In genomic region chr5:15933017-15933416, GRCm38 (mm10) we compare ENCODE assay signal across 10 mouse cellular contexts. TPM values are rescaled to one million over a fixed set of nuclear protein-coding genes. Genes with fewer than 3 reads are reported as not detected.
A peak's percentile ranks its signal among the peaks of the same experiment; 100 is the strongest.
DNase-seq lines count a peak whose midpoint lies in the region; ATAC-seq lines count a peak whose summit lies in the region.
"Had no signal": no experiment of that assay in that cellular context is flagged by ENCODE, and none has a peak within 500 bp of the region (broad histone marks: within the 10 kb centered on the region; RNA-seq: fewer than 3 reads in every experiment).

No protein-coding gene starts in this region.

- DNase-seq in embryo, embryonic 9.5 days (ENCODE audit: extremely low spot score), result peak; percentile 11
- DNase-seq in embryo, embryonic 11 days, result no peak
- peak; percentile 16 for DNase-seq in neural tube, embryonic 11.5 days (ENCODE audit: low spot score)
- no peak for DNase-seq in right cerebral cortex, adult 2 months (ENCODE audit: low spot score in 2 of 2)
- no peak for DNase-seq in ovary, postnatal 36 days (ENCODE audit: low spot score)
- no peak for DNase-seq in MN1 (ENCODE audit: low spot score)

- no peak for ATAC-seq in embryonic facial prominence, embryonic 15.5 days (ENCODE audit: insufficient number of reproducible peaks, low FRiP score, low TSS enrichment, low read depth)
- ATAC-seq in hindbrain, embryonic 16.5 days, result no peak
- ATAC-seq in neural tube, embryonic 11.5 days (ENCODE audit: insufficient read depth, low FRiP score, low TSS enrichment), result no peak
- ATAC-seq: intestine, embryonic 15.5 days had no signal

- no peak overlapping the region for H3K4me2 ChIP-seq in embryonic facial prominence, embryonic 15.5 days (replicated peaks)
- peak overlapping the region; percentile 78 for H3K4me2 ChIP-seq in hindbrain, embryonic 16.5 days (ENCODE audit: low read length)
- no peak overlapping the region for H3K4me2 ChIP-seq in neural tube, embryonic 11.5 days (ENCODE audit: low read depth)

- H3K27ac ChIP-seq in embryonic facial prominence, embryonic 15.5 days (replicated peaks), result no peak overlapping the region
- peak overlapping the region; percentile 44; the same call in 1 of the 2 replicates for H3K27ac ChIP-seq in hindbrain, embryonic 16.5 days (ENCODE audit: low read depth, low read length)
- H3K27ac ChIP-seq in neural tube, embryonic 11.5 days (ENCODE audit: low read depth, low read length), result no peak overlapping the region

- H3K4me1 ChIP-seq in embryonic facial prominence, embryonic 15.5 days, result peaks cover 10% of the 10 kb centered on the region; the same call in 1 of the 2 replicates
- H3K4me1 ChIP-seq in hindbrain, embryonic 16.5 days (ENCODE audit: control insufficient read depth, insufficient read depth, low read depth, low read length), result peaks cover 7% of the 10 kb centered on the region
- no peaks in the 10 kb centered on the region for H3K4me1 ChIP-seq in neural tube, embryonic 11.5 days (ENCODE audit: control insufficient read depth, insufficient read depth, low read length)

- H3K4me3 ChIP-seq in embryonic facial prominence, embryonic 15.5 days (replicated peaks), result 0 out of 2 replicates have a peak overlapping the region, but pooled peaks have one; percentile 64
- H3K4me3 ChIP-seq in hindbrain, embryonic 16.5 days (ENCODE audit: low read length), result 0 out of 2 replicates have a peak overlapping the region, but pooled peaks have one; percentile 17
- H3K4me3 ChIP-seq in neural tube, embryonic 11.5 days (ENCODE audit: low read depth, low read length), result no peak overlapping the region

- H3K27me3 ChIP-seq in embryonic facial prominence, embryonic 15.5 days, result peaks cover 13% of the 10 kb centered on the region; the same call in 1 of the 2 replicates
- peaks cover 8% of the 10 kb centered on the region for H3K27me3 ChIP-seq in hindbrain, embryonic 16.5 days (replicated peaks; ENCODE audit: control insufficient read depth, insufficient read depth, low read length)
- H3K27me3 ChIP-seq in neural tube, embryonic 11.5 days (ENCODE audit: control insufficient read depth, insufficient read depth, low read length), result peaks cover 52% of the 10 kb centered on the region

- no peak overlapping the region for H3K9ac ChIP-seq in embryonic facial prominence, embryonic 15.5 days
- H3K9ac ChIP-seq in hindbrain, embryonic 16.5 days (ENCODE audit: low read depth, low read length), result peak overlapping the region; percentile 13; the same call in 1 of the 2 replicates
- H3K9ac ChIP-seq in neural tube, embryonic 11.5 days (ENCODE audit: low read length), result no peak overlapping the region
- H3K9ac ChIP-seq: intestine, embryonic 15.5 days had no signal

- WGBS in embryonic facial prominence, embryonic 15.5 days, result 27% methylated on average over 6 of the region's 6 CpGs
- WGBS in hindbrain, embryonic 16.5 days, result 8% methylated on average over 6 of the region's 6 CpGs
- 4% methylated on average over 6 of the region's 6 CpGs for WGBS in neural tube, embryonic 11.5 days

- no peaks in the 10 kb centered on the region for H3K9me3 ChIP-seq in embryonic facial prominence, embryonic 15.5 days (replicated peaks)
- H3K9me3 ChIP-seq in hindbrain, embryonic 16.5 days (ENCODE audit: control insufficient read depth, low read length), result peaks cover 2% of the 10 kb centered on the region; the same call in 1 of the 2 replicates
- no peaks in the 10 kb centered on the region for H3K9me3 ChIP-seq in neural tube, embryonic 11.5 days (ENCODE audit: control insufficient read depth, low read length)
- H3K9me3 ChIP-seq: intestine, embryonic 15.5 days had no signal

- H3K36me3 ChIP-seq in embryonic facial prominence, embryonic 15.5 days, result no peaks in the 10 kb centered on the region
- no peaks in the 10 kb centered on the region for H3K36me3 ChIP-seq in hindbrain, embryonic 16.5 days (ENCODE audit: control insufficient read depth, insufficient read depth, low read length)
- no peaks in the 10 kb centered on the region for H3K36me3 ChIP-seq in neural tube, embryonic 11.5 days (ENCODE audit: control insufficient read depth, insufficient read depth, low read length)
- H3K36me3 ChIP-seq: G1E; intestine, embryonic 15.5 days had no signal

RNA-seq across cellular contexts. Expression of gene Cacna2d1, which starts 1.5 kb away (rescaled TPM):
- 18.5 and 19.1 TPM in 2 replicates for polyA plus RNA-seq in embryonic facial prominence, embryonic 15.5 days (2015; fragmentation: Nextera tagmentation; extraction: Ambion mirVana)
- polyA plus RNA-seq in hindbrain, embryonic 16.5 days (2015; fragmentation: Nextera tagmentation; extraction: Ambion mirVana), result 26.6 and 30.4 TPM in 2 replicates
- 20.2 and 21.0 TPM in 2 replicates for polyA plus RNA-seq in neural tube, embryonic 11.5 days (2014; fragmentation: Nextera tagmentation; extraction: Ambion mirVana)
- polyA plus RNA-seq: G1E had no signal

Comparison
In these comparisons a context has a peak if more than half of its experiments do, and no peak if none do; other contexts are left out.
1. DNase-seq: peak in embryo, embryonic 9.5 days (single experiment) and neural tube, embryonic 11.5 days (single experiment); none in embryo, embryonic 11 days (single experiment), right cerebral cortex, adult 2 months (0 of 2), ovary, postnatal 36 days (single experiment) and MN1 (single experiment).